Mouse (Mus musculus): Measurements from ENCODE around the gene Rhoc. TPM values are rescaled to one million over a fixed set of nuclear protein-coding genes. Genes with fewer than 3 reads are reported as not detected.
A peak's percentile ranks its signal among the peaks of the same experiment; 100 is the strongest.
"Not testable (repeated sequence)": the region's sequence is repeated elsewhere in the genome, so short reads cannot be mapped to it uniquely, and the experiment has no call there.

Gene Rhoc
- polyA plus RNA-seq (2012; ENCODE audit: insufficient read depth, insufficient read length, low replicate concordance, missing spikeins) = not detected in 2 replicates

DNA sequence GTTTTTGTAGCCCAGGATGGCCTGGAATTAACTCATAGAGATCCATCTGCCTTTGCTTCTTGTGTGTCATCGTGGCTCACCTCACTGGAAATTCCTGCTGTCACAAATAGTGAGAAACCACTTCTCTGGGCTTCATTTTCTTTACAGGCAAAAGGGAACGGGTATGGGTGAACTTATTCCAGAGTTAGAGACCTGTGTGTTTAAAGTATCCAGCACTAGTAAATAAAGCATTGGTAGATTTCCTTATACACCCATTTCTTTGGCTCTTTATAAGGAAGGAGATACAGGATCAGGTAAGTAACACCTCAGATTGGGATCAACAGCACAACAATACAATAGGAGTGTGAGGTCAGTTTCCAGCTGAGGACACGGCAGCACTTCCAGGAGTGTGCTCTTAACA is at the start of gene Rhoc:
TSS of gene Rhoc (plus strand) at position 301 of the 400 bp plus-strand sequence.
- H3K4me3 ChIP-seq (ENCODE audit: insufficient read depth, low read depth, low read length) = peak within 1 kb of the TSS; percentile 44
- no peak for TF ChIP-seq CTCF (IDR thresholded peaks at IDR 0.05; ENCODE audit: insufficient read depth, low read depth, low read length)
- TF ChIP-seq POLR2A (IDR thresholded peaks at IDR 0.05; ENCODE audit: insufficient read depth, low read depth, low read length) = no peak
- 50% methylated on average over 3 of the region's 3 CpGs for WGBS
- H3K4me1 ChIP-seq (ENCODE audit: control insufficient read depth, insufficient read depth, low read length) = peaks cover 36% of the 10 kb centered on the region
- H3K27ac ChIP-seq (ENCODE audit: insufficient read depth, low read depth, low read length) = no peak within 1 kb of the TSS

DNA sequence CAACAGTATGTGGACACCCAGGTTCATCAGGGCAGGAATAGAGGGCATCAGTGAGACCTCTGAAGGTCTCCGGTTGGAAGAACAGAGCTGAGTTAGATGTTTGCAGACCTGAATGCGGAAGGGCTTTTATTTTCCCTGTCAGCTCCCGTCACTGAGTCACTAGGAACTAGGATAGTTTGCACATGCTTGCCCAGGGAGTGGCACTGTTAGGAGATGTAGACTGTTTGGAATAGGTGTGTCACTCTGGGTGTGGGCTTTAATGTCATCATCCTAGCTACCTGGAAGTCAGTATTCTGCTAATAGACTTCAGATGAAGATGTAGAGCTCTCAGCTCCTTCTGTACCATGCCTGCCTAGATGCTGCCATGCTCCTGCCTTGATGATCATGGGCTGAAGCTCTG is 46.2 kb upstream of the Rhoc start:
- WGBS = 92% methylated on average over 3 of the region's 3 CpGs
- TF ChIP-seq CTCF (IDR thresholded peaks at IDR 0.05; ENCODE audit: insufficient read depth, low read depth, low read length) = no peak
- TF ChIP-seq POLR2A (IDR thresholded peaks at IDR 0.05; ENCODE audit: insufficient read depth, low read depth, low read length) = no peak
- H3K27ac ChIP-seq (ENCODE audit: insufficient read depth, low read depth, low read length) = no peak overlapping the region

DNA sequence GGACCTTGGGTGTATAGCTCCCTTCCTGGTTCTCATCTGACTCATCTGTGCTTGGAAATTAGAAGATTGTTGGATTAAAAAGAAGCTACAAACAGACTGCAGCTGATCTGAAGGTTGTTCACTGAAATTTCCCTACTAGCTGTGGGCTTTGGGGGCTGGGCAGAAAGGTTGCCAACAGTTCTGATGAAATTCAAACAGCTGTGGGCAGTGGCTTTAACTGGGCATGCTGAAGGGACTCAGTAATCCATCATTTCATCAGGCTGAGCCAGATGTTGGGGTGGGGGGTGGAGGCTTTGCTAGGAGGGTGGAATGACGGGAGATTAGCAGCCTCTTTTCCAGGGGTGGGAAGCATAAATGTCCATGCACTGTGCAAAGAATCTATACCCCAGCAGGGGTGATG is 45.0 kb upstream of the Rhoc start:
- Histone ChIP-seq H3K4me1 (ENCODE audit: control insufficient read depth, insufficient read depth, low read length) (no peaks in the 10 kb centered on the region), H3K4me3 (ENCODE audit: insufficient read depth, low read depth, low read length) (no peak overlapping the region), H3K27ac (ENCODE audit: insufficient read depth, low read depth, low read length) (no peak overlapping the region)
- 67% methylated on average over 1 of the region's 1 CpGs for WGBS
- no peak for TF ChIP-seq CTCF (IDR thresholded peaks at IDR 0.05; ENCODE audit: insufficient read depth, low read depth, low read length)
- no peak for TF ChIP-seq POLR2A (IDR thresholded peaks at IDR 0.05; ENCODE audit: insufficient read depth, low read depth, low read length)

More for the DNA sequence above, 46.2 kb upstream of the Rhoc start:
- no peak overlapping the region for H3K4me3 ChIP-seq (ENCODE audit: insufficient read depth, low read depth, low read length)
- no peaks in the 10 kb centered on the region for H3K4me1 ChIP-seq (ENCODE audit: control insufficient read depth, insufficient read depth, low read length)

DNA sequence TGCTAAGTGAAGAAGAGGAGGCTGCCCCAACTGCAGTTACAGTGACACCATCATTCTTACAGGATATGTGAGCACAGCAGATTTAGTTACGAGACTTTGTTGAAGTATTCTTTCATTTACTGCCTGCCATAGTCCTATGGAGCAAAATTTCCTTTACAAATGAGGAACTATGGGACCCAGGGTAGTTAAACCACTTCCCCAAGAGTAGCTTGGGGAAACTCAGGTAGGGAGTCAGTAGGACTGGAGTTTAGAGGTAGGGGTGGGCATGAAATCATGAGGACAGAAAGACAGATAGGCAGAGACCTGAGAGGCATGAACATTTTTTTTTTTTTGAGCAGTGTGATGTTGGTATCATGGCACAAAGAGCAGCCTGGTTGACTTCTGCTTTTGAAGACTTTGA is 44.3 kb upstream of the Rhoc start:
- Histone ChIP-seq H3K27ac (ENCODE audit: insufficient read depth, low read depth, low read length) (no peak overlapping the region), H3K4me3 (ENCODE audit: insufficient read depth, low read depth, low read length) (no peak overlapping the region), H3K4me1 (ENCODE audit: control insufficient read depth, insufficient read depth, low read length) (no peaks in the 10 kb centered on the region)
- TF ChIP-seq POLR2A (IDR thresholded peaks at IDR 0.05; ENCODE audit: insufficient read depth, low read depth, low read length) (no peak), CTCF (IDR thresholded peaks at IDR 0.05; ENCODE audit: insufficient read depth, low read depth, low read length) (no peak)
- WGBS = 76% methylated on average over 1 of the region's 1 CpGs

DNA sequence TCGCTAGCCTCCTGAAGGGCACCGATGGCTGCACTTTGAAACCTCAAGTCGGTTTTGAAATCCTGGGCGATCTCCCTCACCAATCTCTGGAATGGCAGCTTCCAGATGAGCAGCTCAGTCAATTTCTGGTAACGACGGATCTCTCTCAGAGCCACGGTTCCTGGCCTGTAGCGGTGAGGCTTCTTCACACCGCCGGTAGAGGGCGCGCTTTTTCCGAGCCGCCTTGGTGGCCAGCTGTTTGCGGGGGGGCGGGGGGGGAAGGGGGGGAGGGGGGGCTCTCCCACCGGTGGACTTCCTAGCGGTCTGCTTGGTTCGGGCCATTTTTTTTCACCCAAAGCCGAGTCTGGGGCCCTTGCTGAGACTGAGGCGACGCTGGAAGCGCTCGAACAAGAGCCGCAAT is 35.3 kb upstream of the Rhoc start:
- WGBS = 25% methylated on average over 22 of the region's 25 CpGs

DNA sequence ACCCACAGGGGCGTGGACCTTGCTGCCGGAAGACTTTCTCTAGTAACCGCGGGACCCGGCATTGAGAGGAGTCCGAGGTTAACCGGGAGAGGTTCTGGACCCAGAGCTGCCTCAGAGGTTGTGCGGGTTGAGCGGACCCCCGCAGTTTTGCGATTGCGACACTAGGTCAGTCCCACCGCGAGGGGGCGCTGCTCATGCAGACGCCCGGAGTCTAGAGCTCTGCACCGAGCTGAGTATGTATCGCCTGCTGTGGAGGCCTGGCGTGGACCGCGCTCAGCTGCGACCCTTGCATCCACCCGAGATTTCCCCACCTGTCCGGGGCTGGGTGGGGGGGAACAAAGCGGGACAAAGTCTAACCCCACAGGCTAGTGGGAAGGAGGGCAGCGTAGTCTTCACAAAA is 29.8 kb upstream of the Rhoc start:
- 2% methylated on average over 27 of the region's 27 CpGs for WGBS
- peak overlapping the region; percentile 37 for H3K4me3 ChIP-seq (ENCODE audit: insufficient read depth, low read depth, low read length)

More for the DNA sequence above, 35.3 kb upstream of the Rhoc start:
- not testable (repeated sequence) for H3K4me1 ChIP-seq (ENCODE audit: control insufficient read depth, insufficient read depth, low read length); H3K4me3 ChIP-seq (ENCODE audit: insufficient read depth, low read depth, low read length); H3K27ac ChIP-seq (ENCODE audit: insufficient read depth, low read depth, low read length)

DNA sequence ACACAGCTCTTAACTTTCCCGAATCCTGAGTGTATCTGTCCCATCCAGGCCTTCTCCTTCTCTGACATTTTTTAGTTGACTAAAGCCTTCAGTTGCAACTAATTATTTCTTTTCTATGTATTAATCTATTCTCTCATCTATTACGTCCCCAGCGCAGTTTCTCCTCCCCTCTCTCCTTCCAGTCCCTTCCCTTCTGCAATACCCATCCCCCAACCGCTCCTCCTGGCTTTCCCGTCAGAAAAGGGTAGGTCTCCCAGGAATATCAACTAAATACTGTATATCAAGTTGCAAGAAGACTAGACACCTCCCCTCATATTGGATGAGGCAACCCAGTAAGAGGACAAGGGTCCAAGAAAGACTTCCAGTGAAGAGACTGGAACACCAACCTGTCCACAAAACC is 29.3 kb upstream of the Rhoc start:
- TF ChIP-seq CTCF (IDR thresholded peaks at IDR 0.05; ENCODE audit: insufficient read depth, low read depth, low read length) (no peak), POLR2A (IDR thresholded peaks at IDR 0.05; ENCODE audit: insufficient read depth, low read depth, low read length) (no peak)
- WGBS = 23% methylated on average over 5 of the region's 5 CpGs
- H3K27ac ChIP-seq (ENCODE audit: insufficient read depth, low read depth, low read length) = no peak overlapping the region
- H3K4me1 ChIP-seq (ENCODE audit: control insufficient read depth, insufficient read depth, low read length) = peaks cover 4% of the 10 kb centered on the region; the same call in 1 of the 2 replicates
- peak overlapping the region; percentile 37 for H3K4me3 ChIP-seq (ENCODE audit: insufficient read depth, low read depth, low read length)

More for the DNA sequence above, 29.8 kb upstream of the Rhoc start:
- H3K4me1 ChIP-seq (ENCODE audit: control insufficient read depth, insufficient read depth, low read length) = peaks cover 4% of the 10 kb centered on the region; the same call in 1 of the 2 replicates
- peak; percentile 97 for TF ChIP-seq CTCF (IDR thresholded peaks at IDR 0.05; ENCODE audit: insufficient read depth, low read depth, low read length)
- no peak for TF ChIP-seq POLR2A (IDR thresholded peaks at IDR 0.05; ENCODE audit: insufficient read depth, low read depth, low read length)
- no peak overlapping the region for H3K27ac ChIP-seq (ENCODE audit: insufficient read depth, low read depth, low read length)

DNA sequence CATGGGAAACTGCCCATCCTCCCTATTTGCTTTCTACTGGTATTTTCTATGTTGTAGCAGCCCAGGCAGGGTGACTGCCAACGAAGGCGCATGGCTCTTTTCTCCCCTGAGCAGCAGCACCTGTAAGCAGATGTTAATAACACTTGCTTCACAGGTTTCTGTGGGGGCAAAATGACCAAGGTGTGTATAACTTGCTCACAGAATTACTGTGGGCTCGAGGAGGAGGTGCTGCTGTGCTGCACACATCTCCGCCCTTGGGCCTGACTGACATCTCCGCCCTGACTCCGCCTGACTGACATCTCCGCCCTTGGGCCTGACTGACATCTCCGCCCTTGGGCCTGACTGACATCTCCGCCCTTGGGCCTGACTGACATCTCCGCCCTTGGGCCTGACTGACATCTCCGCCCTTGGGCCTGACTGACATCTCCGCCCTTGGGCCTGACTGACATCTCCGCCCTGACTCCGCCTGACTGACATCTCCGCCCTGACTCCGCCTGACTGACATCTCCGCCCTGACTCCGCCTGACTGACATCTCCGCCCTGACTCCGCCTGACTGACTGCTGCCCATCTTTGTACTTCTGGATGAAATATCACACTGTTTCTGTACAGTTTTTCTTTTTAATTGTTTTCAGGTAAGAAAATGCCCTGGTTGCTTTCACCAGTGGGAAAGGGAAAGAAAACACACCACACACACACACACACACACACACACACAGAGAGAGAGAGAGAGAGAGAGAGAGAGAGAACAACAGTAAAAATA is 25.9 kb upstream of the Rhoc start:
- WGBS = 36% methylated on average over 20 of the region's 20 CpGs
- H3K4me1 ChIP-seq (ENCODE audit: control insufficient read depth, insufficient read depth, low read length); H3K27ac ChIP-seq (ENCODE audit: insufficient read depth, low read depth, low read length): not testable (repeated sequence)

DNA sequence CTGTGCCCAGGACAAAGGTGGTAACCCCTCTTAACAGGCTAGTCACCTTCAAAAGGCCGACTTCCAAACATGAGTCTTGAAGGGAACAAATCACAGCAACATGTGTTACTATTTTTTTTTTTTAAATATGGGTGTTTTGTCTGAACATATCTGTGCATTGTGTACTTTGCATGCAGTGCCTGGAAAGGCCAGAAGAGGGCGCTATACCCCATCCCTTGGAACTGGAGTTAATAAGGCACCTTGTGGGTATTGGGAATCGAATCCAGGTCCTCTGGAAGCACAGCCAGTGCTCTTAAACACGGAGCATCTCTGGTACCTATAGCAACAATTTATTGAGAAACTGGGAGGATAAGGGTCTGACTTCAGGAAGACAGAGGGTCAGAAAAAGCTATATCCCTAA is 23.2 kb upstream of the Rhoc start:
- Histone ChIP-seq H3K27ac (ENCODE audit: insufficient read depth, low read depth, low read length) (no peak overlapping the region), H3K4me1 (ENCODE audit: control insufficient read depth, insufficient read depth, low read length) (no peaks in the 10 kb centered on the region), H3K4me3 (ENCODE audit: insufficient read depth, low read depth, low read length) (no peak overlapping the region)
- TF ChIP-seq POLR2A (IDR thresholded peaks at IDR 0.05; ENCODE audit: insufficient read depth, low read depth, low read length) (no peak), CTCF (IDR thresholded peaks at IDR 0.05; ENCODE audit: insufficient read depth, low read depth, low read length) (no peak)
- WGBS = 21% methylated on average over 4 of the region's 4 CpGs

More for the DNA sequence above, 25.9 kb upstream of the Rhoc start:
- H3K4me3 ChIP-seq (ENCODE audit: insufficient read depth, low read depth, low read length) = not testable (repeated sequence)
